Mouse (Mus musculus) testis, adult 2 months (tissue): Measurements from ENCODE around the gene Kcnj12.

Experiments used
- CTCF ChIP-seq: fragments of 200-500 bp; IDR thresholded peaks from 2 replicates; pipeline ENCODE4 v1.5.1; 2012; ENCODE audit warnings: low read depth, mild to moderate bottlenecking, inconsistent platforms, low read length, moderate library complexity; ENCODE audit not compliant: control insufficient read depth, insufficient read depth, insufficient replicate concordance
- POLR2A ChIP-seq: fragments of 200-500 bp; IDR thresholded peaks from 2 replicates; pipeline ENCODE4 v1.6.1; 2012; ENCODE audit warnings: low read depth, mild to moderate bottlenecking, inconsistent platforms, low read length, moderate library complexity; ENCODE audit not compliant: control insufficient read depth

GRCm38 (mm10) chr11:60979788-60980187, 42.6 kb upstream of the Kcnj12 start:
- TF ChIP-seq CTCF (no peak), POLR2A (no peak)
